Mouse (Mus musculus) kidney, postnatal 0 days (tissue): ENCODE measurements around the gene Atf2. TPM values are rescaled to one million over a fixed set of nuclear protein-coding genes. Genes with fewer than 3 reads are reported as not detected.

ENCODE experiments used
- ATAC-seq: fragments of 200-750 bp; cut with Nextera tagmentation; replicated peaks from 2 replicates; pipeline ENCODE4 v1.8.0; 2017; ENCODE audit warnings: low read depth, moderate number of reproducible peaks, moderate TSS enrichment, moderate library complexity; ENCODE audit not compliant: low FRiP score
- DNase-seq: peaks from one replicate; pipeline ENCODE4 v3.0.0-alpha.2; 2016; ENCODE audit warnings: low spot score
- H3K27ac ChIP-seq: fragments of 300-500 bp; sonication (generic); 2 replicates; pipeline ENCODE4 v1.5.1; 2014; ENCODE audit warnings: mild to moderate bottlenecking
- H3K27me3 ChIP-seq: fragments of 300-500 bp; sonication (generic); 2 replicates; pipeline ENCODE4 v1.6.1; 2014; ENCODE audit warnings: low read length, mixed read lengths; ENCODE audit not compliant: insufficient read depth
- H3K36me3 ChIP-seq: fragments of 300-500 bp; sonication (generic); 2 replicates; pipeline ENCODE4 v1.6.1; 2014; ENCODE audit warnings: low read length, mixed read lengths; ENCODE audit not compliant: insufficient read depth
- H3K4me1 ChIP-seq: fragments of 300-500 bp; sonication (generic); replicated peaks from 2 replicates; pipeline ENCODE4 v1.6.1; 2014; ENCODE audit warnings: antibody characterized with exemption, low read length, mixed read lengths; ENCODE audit not compliant: insufficient read depth
- H3K4me2 ChIP-seq: fragments of 300-500 bp; sonication (generic); 2 replicates; pipeline ENCODE4 v1.6.1; 2014; ENCODE audit warnings: mild to moderate bottlenecking, low read length, moderate library complexity, mixed read lengths
- H3K4me3 ChIP-seq: fragments of 300-500 bp; sonication (generic); replicated peaks from 2 replicates; pipeline ENCODE4 v1.5.1; 2014; ENCODE audit warnings: low read depth, low read length
- H3K9ac ChIP-seq: fragments of 300-500 bp; sonication (generic); 2 replicates; pipeline ENCODE4 v1.6.1; 2014; ENCODE audit warnings: low read depth, low read length
- H3K9me3 ChIP-seq: fragments of 300-500 bp; sonication (generic); replicated peaks from 2 replicates; pipeline ENCODE4 v1.6.1; 2016; ENCODE audit warnings: low read length, inconsistent platforms, mixed read lengths
- CTCF ChIP-seq: IDR thresholded peaks from 2 replicates; pipeline ENCODE4 v1.5.1; 2016; ENCODE audit warnings: antibody characterized with exemption, low read depth, mild to moderate bottlenecking, moderate library complexity
- WGBS: fragments of 180-500 bp; shearing (Covaris S2); extraction: QIAGEN DNeasy Blood & Tissue Kit; methylation state at CpG from one replicate; pipeline ENCODE4 v1.1.7; 2014; 5-methylcytosine and 5-hydroxymethylcytosine counted together
- polyA plus RNA-seq: library from polyadenylated mRNA; unstranded; fragments of >200 nt; fragmentation: Nextera tagmentation; extraction: Ambion mirVana; gene quantifications from 2 replicates; pipeline ENCODE4 v1.2.1, GENCODE M21; 2015

Gene Atf2
- polyA plus RNA-seq, 1 experiment from 2014 or later, result 38.5 TPM

DNA sequence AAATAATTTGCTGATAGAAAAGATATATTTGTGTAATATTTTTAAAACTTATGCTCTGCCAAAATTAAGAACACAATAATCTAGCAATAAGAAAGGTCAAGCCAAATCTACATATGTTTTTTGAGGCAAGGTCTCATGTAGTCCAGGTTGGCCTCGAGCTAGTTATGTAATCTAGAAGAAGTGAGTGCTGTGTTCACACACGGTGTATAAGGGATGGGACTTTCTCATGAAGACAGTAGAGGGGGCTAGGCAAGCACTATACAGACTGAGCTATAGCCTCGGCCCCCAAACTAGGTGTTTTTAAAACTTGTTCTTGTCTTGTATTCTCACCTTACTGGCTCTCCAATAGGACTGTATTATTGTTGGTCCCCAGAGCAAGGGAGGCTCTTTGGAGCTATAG is 33.1 kb upstream of the Atf2 start:
- no peak overlapping the region for H3K4me2 ChIP-seq
- no peak for ATAC-seq
- H3K9ac ChIP-seq, result no peak overlapping the region
- no peaks in the 10 kb centered on the region for H3K9me3 ChIP-seq
- no peak for TF ChIP-seq CTCF
- no peak overlapping the region for H3K4me3 ChIP-seq
- DNase-seq, result no peak
- H3K36me3 ChIP-seq, result no peaks in the 10 kb centered on the region
- no peaks in the 10 kb centered on the region for H3K4me1 ChIP-seq
- no peaks in the 10 kb centered on the region for H3K27me3 ChIP-seq
- H3K27ac ChIP-seq, result no peak overlapping the region
- 57% methylated on average over 3 of the region's 3 CpGs for WGBS

DNA sequence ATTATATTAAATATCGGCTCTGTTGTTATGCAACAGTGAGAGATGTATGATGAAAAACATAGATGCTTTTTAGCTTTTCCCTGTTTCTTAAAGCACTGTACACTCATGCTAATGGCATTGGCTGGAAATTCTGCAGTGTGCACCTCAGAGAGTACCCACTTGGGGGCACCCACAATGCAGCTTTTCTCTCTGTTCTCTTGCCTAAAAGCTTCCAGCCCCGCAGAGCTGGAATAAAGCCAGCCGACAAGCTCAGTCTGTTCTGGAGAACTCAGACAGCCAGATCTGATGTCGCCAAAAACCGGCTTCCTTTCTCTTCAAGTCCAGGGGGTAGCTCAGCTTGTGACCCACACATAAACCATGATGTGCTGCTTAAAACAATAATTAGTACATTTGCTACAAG is 32.6 kb upstream of the Atf2 start:
- ATAC-seq (no peak), DNase-seq (peak; percentile 90)
- no peak overlapping the region for H3K27ac ChIP-seq
- WGBS, result 13% methylated on average over 5 of the region's 5 CpGs
- H3K4me1 ChIP-seq, result no peaks in the 10 kb centered on the region
- H3K4me3 ChIP-seq, result no peak overlapping the region
- no peak overlapping the region for H3K4me2 ChIP-seq
- no peaks in the 10 kb centered on the region for H3K27me3 ChIP-seq
- H3K9ac ChIP-seq, result no peak overlapping the region
- no peaks in the 10 kb centered on the region for H3K9me3 ChIP-seq
- TF ChIP-seq CTCF, result peak; percentile 71
- H3K36me3 ChIP-seq, result no peaks in the 10 kb centered on the region

DNA sequence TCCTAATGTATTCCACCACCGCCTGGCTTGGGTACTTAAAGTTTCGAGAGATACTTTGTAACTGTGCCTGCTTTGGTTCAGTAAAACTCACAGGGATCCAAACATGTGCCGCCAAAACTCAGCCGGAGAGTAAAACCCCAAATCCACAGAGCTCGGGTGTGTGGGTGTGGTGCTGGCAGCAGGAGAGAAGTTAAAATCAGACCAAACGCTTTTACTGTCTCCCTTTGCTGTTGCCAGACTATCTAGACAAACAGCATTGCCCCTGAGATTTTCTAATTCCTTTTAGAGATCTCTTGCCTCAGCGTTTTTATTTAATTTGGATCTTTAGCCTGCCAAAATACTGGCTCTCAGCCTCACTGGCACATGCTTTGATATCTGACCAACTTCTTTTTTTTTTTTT is 27.2 kb upstream of the Atf2 start:
- WGBS, result 65% methylated on average over 7 of the region's 7 CpGs
- Histone ChIP-seq H3K9me3 (no peaks in the 10 kb centered on the region), H3K27ac (no peak overlapping the region), H3K27me3 (no peaks in the 10 kb centered on the region), H3K4me3 (no peak overlapping the region), H3K36me3 (no peaks in the 10 kb centered on the region), H3K4me1 (no peaks in the 10 kb centered on the region), H3K4me2 (no peak overlapping the region), H3K9ac (no peak overlapping the region)
- DNase-seq (no peak), ATAC-seq (no peak)
- no peak for TF ChIP-seq CTCF

DNA sequence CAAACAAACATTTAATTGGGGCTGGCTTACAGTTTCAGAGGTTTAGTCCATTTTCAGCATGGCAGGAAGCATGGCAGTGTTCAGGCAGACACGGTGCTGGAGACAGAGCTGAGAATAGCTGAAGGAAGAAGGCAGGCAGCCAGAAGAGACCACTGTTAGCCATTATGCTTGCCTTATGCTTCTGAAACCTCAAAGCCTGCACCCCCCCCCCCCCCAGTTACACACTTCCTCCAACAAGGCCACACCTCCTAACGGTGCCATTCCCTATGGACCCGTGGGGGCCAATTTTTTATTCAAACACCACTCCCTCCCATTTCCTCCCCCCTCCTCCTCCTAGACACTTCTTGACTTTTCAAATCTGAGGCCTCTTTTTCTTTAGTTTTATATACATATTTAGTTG is 19.8 kb upstream of the Atf2 start:
- WGBS, result 61% methylated on average over 3 of the region's 3 CpGs
- Histone ChIP-seq H3K27me3 (no peaks in the 10 kb centered on the region), H3K4me1 (no peaks in the 10 kb centered on the region), H3K4me3 (no peak overlapping the region), H3K9ac (no peak overlapping the region), H3K9me3 (no peaks in the 10 kb centered on the region), H3K36me3 (peaks cover 18% of the 10 kb centered on the region), H3K27ac (no peak overlapping the region), H3K4me2 (no peak overlapping the region)
- TF ChIP-seq CTCF, result no peak
- no peak for ATAC-seq
- DNase-seq, result no peak

DNA sequence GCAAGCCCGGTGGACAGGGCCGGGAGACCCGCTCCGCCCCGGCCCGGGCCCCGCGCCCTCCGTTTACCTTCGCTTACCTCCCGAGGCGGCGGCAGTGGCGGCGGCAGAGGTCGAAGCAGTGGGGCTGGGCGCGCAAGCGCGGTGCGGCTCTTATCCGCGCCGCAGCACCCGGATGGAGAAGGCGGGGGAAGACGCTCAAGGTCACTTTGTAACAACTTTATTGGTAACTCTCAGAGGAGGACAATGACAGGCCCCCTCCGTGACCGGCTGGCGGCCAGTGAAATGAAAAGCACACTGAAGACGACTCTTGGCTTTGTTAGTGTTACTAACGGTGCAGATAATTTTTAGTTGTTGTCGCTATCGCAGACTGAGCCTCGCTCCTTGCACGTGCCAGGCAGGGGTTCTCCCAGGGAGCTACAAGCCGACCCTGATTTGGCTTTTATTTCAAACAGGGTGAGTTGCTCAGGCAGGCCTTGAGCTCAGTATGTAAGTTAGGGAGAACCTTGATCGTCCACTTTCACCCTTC is 18.8 kb upstream of the Atf2 start, which contains the start of gene Atp5g3:
Atp5g3 (minus strand) TSS at position 152 of the 526 bp plus-strand sequence.
- Histone ChIP-seq H3K27me3 (no peaks in the 10 kb centered on the region), H3K9ac (peak within 1 kb of the TSS; percentile 100), H3K9me3 (no peaks in the 10 kb centered on the region), H3K4me2 (peak within 1 kb of the TSS; percentile 55), H3K27ac (peak within 1 kb of the TSS; percentile 98), H3K4me1 (no peaks in the 10 kb centered on the region), H3K36me3 (peaks cover 25% of the 10 kb centered on the region), H3K4me3 (peak within 1 kb of the TSS; percentile 99)
- TF ChIP-seq CTCF, result no peak
- peak; percentile 89 for ATAC-seq
- under 1% methylated on average over 38 of the region's 38 CpGs for WGBS
- DNase-seq, result peak; percentile 96

DNA sequence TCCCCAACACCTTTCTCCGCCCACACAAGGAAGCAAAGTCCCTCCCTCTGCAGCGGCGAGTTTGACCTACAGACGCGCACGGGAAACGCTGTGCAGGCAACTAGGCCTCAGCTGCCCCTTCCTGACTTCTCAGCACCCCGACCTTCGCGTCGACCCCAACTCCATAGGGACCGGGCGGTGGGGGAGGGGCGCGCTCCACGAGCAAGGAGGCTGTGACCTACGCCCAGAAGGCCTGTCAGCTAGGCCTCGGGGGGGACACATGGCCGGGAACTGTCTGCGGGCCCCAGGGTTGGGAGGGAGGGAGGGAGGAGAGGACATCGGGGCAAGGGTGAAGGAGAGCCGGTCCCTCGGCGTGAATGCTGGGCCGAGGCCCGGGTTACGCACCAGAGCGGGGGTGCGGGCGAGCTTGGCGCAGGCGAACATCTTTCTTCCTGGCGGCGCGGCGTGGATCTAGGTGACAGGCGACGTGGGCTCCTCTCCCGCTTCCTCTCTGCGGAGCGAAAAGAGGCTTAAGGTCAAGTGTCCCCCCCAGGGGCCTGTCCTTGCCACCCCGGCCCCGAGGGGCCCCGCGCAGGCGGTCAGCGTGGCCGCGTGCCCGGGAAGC is 18.2 kb upstream of the Atf2 start:
- peak; percentile 69 for DNase-seq
- peak overlapping the region; percentile 99 for H3K4me3 ChIP-seq
- under 1% methylated on average over 45 of the region's 50 CpGs for WGBS
- peaks cover 25% of the 10 kb centered on the region for H3K36me3 ChIP-seq
- no peaks in the 10 kb centered on the region for H3K4me1 ChIP-seq
- peak; percentile 61 for ATAC-seq
- TF ChIP-seq CTCF, result no peak
- peak overlapping the region; percentile 98 for H3K27ac ChIP-seq
- H3K27me3 ChIP-seq, result no peaks in the 10 kb centered on the region
- peak overlapping the region; percentile 100 for H3K9ac ChIP-seq
- no peaks in the 10 kb centered on the region for H3K9me3 ChIP-seq
- H3K4me2 ChIP-seq, result peak overlapping the region; percentile 55
